Mouse (Mus musculus) midbrain, embryonic 11.5 days (tissue): ENCODE data around the gene Igsf23. TPM values are rescaled to one million over a fixed set of nuclear protein-coding genes. Genes with fewer than 3 reads are reported as not detected.

Experiments used
- ATAC-seq: fragments of 200-750 bp; cut with Nextera tagmentation; 2 replicates; pipeline ENCODE4 v1.8.0; 2017; ENCODE audit warnings: moderate TSS enrichment, moderate library complexity; ENCODE audit not compliant: low FRiP score
- DNase-seq: peaks from one replicate; pipeline ENCODE4 v3.0.0; 2015; ENCODE audit warnings: low spot score; ENCODE audit errors: missing footprints
- H3K27ac ChIP-seq: fragments of 300-500 bp; sonication (generic); 2 replicates; pipeline ENCODE4 v1.5.1; 2014; ENCODE audit warnings: low read depth, low read length
- H3K27me3 ChIP-seq: fragments of 300-500 bp; sonication (generic); 2 replicates; pipeline ENCODE4 v1.6.1; 2014; ENCODE audit warnings: mild to moderate bottlenecking, low read length, moderate library complexity, mixed read lengths; ENCODE audit not compliant: control insufficient read depth, insufficient read depth
- H3K36me3 ChIP-seq: fragments of 300-500 bp; sonication (generic); 2 replicates; pipeline ENCODE4 v1.6.1; 2014; ENCODE audit warnings: mild to moderate bottlenecking, low read length, moderate library complexity, mixed read lengths; ENCODE audit not compliant: control insufficient read depth, insufficient read depth
- H3K4me1 ChIP-seq: fragments of 300-500 bp; sonication (generic); 2 replicates; pipeline ENCODE4 v1.6.1; 2014; ENCODE audit warnings: low read length; ENCODE audit not compliant: control insufficient read depth, insufficient read depth
- H3K4me2 ChIP-seq: fragments of 300-500 bp; sonication (generic); 2 replicates; pipeline ENCODE4 v1.6.1; 2014; ENCODE audit warnings: mild to moderate bottlenecking, moderate library complexity
- H3K4me3 ChIP-seq: fragments of 300-500 bp; sonication (generic); 2 replicates; pipeline ENCODE4 v1.5.1; 2014; ENCODE audit warnings: low read depth, low read length
- H3K9ac ChIP-seq: fragments of 300-500 bp; sonication (generic); 2 replicates; pipeline ENCODE4 v1.6.1; 2014; ENCODE audit warnings: low read length
- H3K9me3 ChIP-seq: fragments of 300-500 bp; sonication (generic); 2 replicates; pipeline ENCODE4 v1.6.1; 2016; ENCODE audit warnings: low read length; ENCODE audit not compliant: control insufficient read depth
- WGBS: fragments of 180-500 bp; shearing (Covaris S2); extraction: QIAGEN DNeasy Blood & Tissue Kit; methylation state at CpG from one replicate; pipeline ENCODE4 v1.1.7; 2014; 5-methylcytosine and 5-hydroxymethylcytosine counted together
- polyA plus RNA-seq: library from polyadenylated mRNA; unstranded; fragments of >200 nt; fragmentation: Nextera tagmentation; extraction: Ambion mirVana; gene quantifications from 2 replicates; pipeline ENCODE4 v1.2.1, GENCODE M21; 2014

Gene Igsf23
- polyA plus RNA-seq, 1 experiment from 2014 or later, result 0.20 TPM

DNA sequence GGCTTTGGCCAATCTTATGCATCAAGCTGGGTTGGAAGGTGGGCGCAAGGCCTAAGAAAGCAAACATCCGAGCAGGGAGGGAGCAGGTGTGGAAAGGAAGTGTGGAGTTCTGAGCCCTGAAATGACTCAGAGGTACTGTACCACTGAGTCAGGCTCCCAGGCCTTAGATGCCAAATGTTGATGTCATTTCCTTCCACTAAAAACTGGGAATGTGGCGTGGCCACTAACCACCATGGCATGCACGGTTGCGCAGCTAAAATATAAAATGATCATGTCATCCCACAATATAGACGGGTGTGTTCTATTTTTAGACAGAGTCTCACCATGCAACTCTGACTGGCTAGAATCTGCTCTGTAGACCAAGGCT lies 39.3 kb downstream of the Igsf23 start:
- Histone ChIP-seq H3K36me3 (no peaks in the 10 kb centered on the region), H3K27ac (no peak overlapping the region), H3K9ac (no peak overlapping the region), H3K4me3 (no peak overlapping the region), H3K4me1 (no peaks in the 10 kb centered on the region), H3K27me3 (no peaks in the 10 kb centered on the region), H3K9me3 (no peaks in the 10 kb centered on the region; the same call in 1 of the 2 replicates), H3K4me2 (no peak overlapping the region)
- 92% methylated on average over 6 of the region's 6 CpGs for WGBS
- no peak for ATAC-seq
- DNase-seq, result no peak

DNA sequence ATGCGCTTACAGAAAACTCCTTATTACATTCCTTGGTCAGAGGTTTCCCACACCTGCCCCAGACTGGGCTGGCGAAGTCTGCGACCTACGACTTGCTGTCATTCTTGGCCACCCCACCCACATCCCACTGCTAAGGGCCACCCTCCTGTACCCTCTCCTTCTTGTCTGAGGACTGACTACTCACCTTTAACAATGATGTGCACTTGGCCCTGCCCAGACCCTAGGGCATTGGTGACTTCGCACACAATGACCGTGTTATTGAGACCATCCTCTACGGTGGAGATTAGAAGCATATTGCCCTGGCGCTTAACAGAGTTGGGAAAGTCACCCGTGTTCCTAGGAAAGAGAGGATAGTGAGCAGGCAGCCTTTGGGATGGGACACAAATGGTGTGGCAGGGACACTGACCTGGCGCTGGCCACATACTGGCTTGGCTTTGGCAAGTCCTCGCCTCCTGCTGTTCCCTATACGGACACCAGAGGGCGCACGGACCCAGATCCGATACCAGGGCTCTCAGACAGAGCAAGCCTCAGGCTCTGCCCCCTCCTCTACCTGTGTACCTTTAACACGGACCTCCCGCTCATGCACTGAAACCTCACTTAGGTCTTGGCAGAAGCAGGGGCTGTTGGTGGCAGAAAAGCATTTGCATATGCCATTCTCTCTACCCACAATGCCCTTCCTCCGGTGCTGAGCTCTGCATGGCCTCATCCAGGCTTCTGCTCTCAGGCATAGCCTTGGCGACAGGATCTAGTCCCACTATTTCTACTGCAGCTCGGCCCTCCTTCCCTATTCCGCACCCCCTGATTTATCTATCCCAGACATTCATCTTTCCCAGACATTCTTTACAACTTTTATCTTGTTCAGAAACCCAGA lies 39.9 kb downstream of the Igsf23 start:
- Histone ChIP-seq H3K9me3 (no peaks in the 10 kb centered on the region; the same call in 1 of the 2 replicates), H3K4me3 (no peak overlapping the region), H3K27ac (no peak overlapping the region), H3K9ac (no peak overlapping the region), H3K4me1 (no peaks in the 10 kb centered on the region), H3K4me2 (no peak overlapping the region), H3K36me3 (no peaks in the 10 kb centered on the region), H3K27me3 (no peaks in the 10 kb centered on the region)
- DNase-seq, result peak; percentile 98
- ATAC-seq, result peak; percentile 83
- WGBS, result 51% methylated on average over 21 of the region's 21 CpGs

DNA sequence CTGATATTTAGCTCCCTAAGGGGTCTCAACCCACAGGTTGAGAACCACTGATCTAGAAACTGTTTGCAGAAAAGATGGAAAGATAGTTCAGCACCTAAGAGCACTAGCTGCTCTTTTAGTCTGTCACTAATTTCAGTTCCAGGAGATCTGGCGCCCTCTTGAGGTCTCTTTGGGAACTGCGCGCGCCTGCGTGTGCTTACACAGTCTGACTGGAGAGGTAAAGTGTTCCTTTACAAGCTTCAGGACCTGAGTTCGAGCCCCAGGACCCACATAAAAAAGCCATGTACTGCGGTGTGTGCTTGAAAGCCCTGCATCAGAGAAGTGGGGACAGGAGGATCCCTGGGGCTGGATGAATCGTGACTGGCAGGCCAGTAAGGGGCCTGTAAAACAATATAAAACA lies 60.7 kb downstream of the Igsf23 start:
- no peaks in the 10 kb centered on the region for H3K4me1 ChIP-seq
- H3K36me3 ChIP-seq, result no peaks in the 10 kb centered on the region
- ATAC-seq, result no peak
- DNase-seq, result peak; percentile 95
- no peak overlapping the region for H3K9ac ChIP-seq
- H3K4me3 ChIP-seq, result no peak overlapping the region
- peaks cover 6% of the 10 kb centered on the region; the same call in 1 of the 2 replicates for H3K9me3 ChIP-seq
- H3K27ac ChIP-seq, result no peak overlapping the region
- no peak overlapping the region for H3K4me2 ChIP-seq
- 52% methylated on average over 8 of the region's 8 CpGs for WGBS
- no peaks in the 10 kb centered on the region for H3K27me3 ChIP-seq

DNA sequence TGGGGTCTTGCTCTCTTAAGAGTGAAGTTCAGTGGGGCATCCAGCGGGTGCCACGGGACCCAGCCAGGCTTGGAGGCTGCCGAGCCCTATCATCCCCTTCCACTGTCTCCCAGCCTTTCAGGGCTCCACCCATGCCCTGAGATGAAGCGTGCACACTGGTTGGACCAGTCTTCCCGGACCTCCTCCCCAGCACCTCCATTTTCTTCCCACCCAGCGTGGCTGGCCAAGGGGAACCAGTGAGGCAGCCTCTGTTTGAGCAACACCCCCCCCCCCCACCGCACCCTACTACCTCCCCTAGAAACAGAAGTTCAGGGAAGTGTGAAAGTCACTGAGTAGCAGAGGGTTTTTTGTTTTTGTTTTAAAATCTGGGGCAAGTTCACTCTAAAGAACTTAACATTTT lies 62.7 kb downstream of the Igsf23 start, which contains the start of gene Ceacam19:
Gene Ceacam19, minus strand, starts transcription at position 117 of the 400 bp plus-strand sequence.
- Histone ChIP-seq H3K27ac (no peak within 1 kb of the TSS), H3K27me3 (no peaks in the 10 kb centered on the region), H3K9ac (no peak within 1 kb of the TSS), H3K4me1 (no peaks in the 10 kb centered on the region), H3K9me3 (peaks cover 6% of the 10 kb centered on the region; the same call in 1 of the 2 replicates), H3K4me2 (no peak within 1 kb of the TSS), H3K4me3 (no peak within 1 kb of the TSS), H3K36me3 (no peaks in the 10 kb centered on the region)
- ATAC-seq, result no peak
- WGBS, result 84% methylated on average over 7 of the region's 7 CpGs
- no peak for DNase-seq

Other genes starting within 250 kb of the Igsf23 start
- gene Tomm40, start 235.3 kb downstream of the Igsf23 start, polyA plus RNA-seq, result 113 and 138 TPM in 2 replicates
- gene Nectin2, start 200.3 kb downstream of the Igsf23 start, polyA plus RNA-seq, result 48.0 and 52.8 TPM in 2 replicates
- gene Bcam, start 179.7 kb downstream of the Igsf23 start, polyA plus RNA-seq, result 11.7 and 13.2 TPM in 2 replicates
- not detected in 2 replicates for gene Cblc, start 153.9 kb downstream of the Igsf23 start, polyA plus RNA-seq
- 0.47 and 0.67 TPM in 2 replicates for gene Bcl3, start 128.0 kb downstream of the Igsf23 start, polyA plus RNA-seq
- 0.22 TPM in 1 of 2 replicates, not detected in the other for gene Gm19345, start 98.8 kb downstream of the Igsf23 start, polyA plus RNA-seq
- not detected in 2 replicates for gene Ceacam16, start 89.5 kb downstream of the Igsf23 start, polyA plus RNA-seq
- gene Ceacam19, start 62.8 kb downstream of the Igsf23 start, polyA plus RNA-seq, result not detected in 2 replicates
- gene Pvr, start 29.6 kb downstream of the Igsf23 start, polyA plus RNA-seq, result 2.8 and 3.0 TPM in 2 replicates
- not detected in 2 replicates for gene Ceacam20, start 14.7 kb upstream of the Igsf23 start, polyA plus RNA-seq
- not detected in 2 replicates for gene Nlrp9b, start 40.7 kb upstream of the Igsf23 start, polyA plus RNA-seq
- not detected in 2 replicates for gene Vmn1r91, start 148.9 kb upstream of the Igsf23 start, polyA plus RNA-seq
- not detected in 2 replicates for gene Gm16442, start 171.8 kb upstream of the Igsf23 start, polyA plus RNA-seq
- gene Vmn1r93, start 188.3 kb upstream of the Igsf23 start, polyA plus RNA-seq, result not detected in 2 replicates
- not detected in 2 replicates for gene Vmn1r94, start 217.6 kb upstream of the Igsf23 start, polyA plus RNA-seq
- gene Vmn1r95, start 243.0 kb upstream of the Igsf23 start, polyA plus RNA-seq, result not detected in 2 replicates